Mouse (Mus musculus) gonadal fat pad, adult 2 months (tissue): ENCODE measurements around the gene Btnl10. TPM values are rescaled to one million over a fixed set of nuclear protein-coding genes. Genes with fewer than 3 reads are reported as not detected.

ENCODE experiments used
- DNase-seq: peaks from one replicate; pipeline ENCODE4 v3.0.0-alpha.2; 2012; ENCODE audit warnings: low read depth
- polyA plus RNA-seq: library from polyadenylated mRNA; depleted of rRNA; stranded (reverse); fragments of >200 nt; gene quantifications from 2 replicates; pipeline ENCODE4 v1.2.3, GENCODE M21; 2012; rRNA removed

Btnl10 gene
- 0.03 TPM in 1 of 2 replicates, not detected in the other for polyA plus RNA-seq

GRCm38 (mm10) chr11:58917745-58918366 is at the start of gene Btnl10:
TSS of gene Btnl10 (plus strand) at chr11:58917908.
- no peak for DNase-seq

DNA sequence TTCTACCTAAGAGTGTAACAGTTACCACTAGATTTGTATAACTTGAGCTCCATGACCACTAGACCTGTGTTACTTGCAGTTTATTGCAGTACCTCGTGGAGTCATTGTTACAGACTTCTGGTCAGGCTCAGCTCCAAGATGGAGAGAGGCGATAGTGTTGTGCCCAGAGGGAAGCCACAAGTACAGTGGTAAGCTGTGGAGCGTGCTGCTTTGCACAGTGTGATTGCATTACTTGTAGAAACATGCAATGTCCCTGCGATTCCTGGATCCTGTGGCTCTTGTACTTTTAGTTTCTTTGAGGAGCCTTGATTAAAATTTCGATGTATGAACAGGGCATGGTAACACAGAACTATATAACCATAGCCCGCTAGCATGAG is 49.8 kb upstream of the Btnl10 start:
- DNase-seq = peak; percentile 54

DNA sequence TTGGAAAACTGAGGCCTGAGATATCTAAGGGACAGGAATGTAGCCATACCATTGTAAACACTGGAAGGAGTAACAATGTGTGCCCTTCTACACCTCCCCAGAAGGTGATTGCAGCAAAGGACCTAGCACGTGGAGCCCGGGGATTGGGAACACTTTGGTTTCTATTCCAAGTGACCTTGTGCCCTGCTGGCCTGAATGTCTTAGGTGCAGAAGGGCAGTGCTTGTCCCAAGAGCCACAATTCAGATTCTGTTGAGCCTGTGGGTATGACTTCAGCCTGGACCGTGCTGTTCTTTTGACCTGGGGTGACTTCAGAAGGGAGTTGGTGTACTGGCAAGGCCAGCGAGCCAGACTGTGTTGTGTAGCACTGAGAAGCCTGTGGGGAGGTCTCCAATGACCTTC is 46.7 kb upstream of the Btnl10 start:
- no peak for DNase-seq

- DNase-seq = no peak
These were observed 34.0 kb upstream of the Btnl10 start for GRCm38 (mm10) chr11:58883756-58884155.

- no peak for DNase-seq
These were observed 27.2 kb upstream of the Btnl10 start for GRCm38 (mm10) chr11:58890511-58890910.

DNA sequence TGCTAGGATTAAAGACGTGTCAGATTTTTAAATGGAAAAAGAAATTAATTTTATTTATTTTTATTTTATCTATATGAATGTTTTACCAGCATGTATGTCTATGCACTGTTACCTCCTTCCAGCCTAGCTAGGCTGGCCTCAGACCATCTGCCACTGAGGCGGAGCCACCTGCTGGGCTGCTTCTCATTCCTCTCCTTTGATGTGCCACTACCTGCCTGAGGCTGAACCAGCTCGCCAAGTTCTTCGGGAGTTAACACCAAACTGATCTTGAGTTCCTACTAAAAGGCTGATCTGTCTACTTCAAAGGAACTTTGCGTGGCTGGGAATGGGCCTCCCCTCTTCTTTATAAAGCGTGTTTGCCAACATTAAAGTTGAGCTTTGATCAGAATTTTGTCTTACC is 23.3 kb upstream of the Btnl10 start:
- DNase-seq = no peak

DNA sequence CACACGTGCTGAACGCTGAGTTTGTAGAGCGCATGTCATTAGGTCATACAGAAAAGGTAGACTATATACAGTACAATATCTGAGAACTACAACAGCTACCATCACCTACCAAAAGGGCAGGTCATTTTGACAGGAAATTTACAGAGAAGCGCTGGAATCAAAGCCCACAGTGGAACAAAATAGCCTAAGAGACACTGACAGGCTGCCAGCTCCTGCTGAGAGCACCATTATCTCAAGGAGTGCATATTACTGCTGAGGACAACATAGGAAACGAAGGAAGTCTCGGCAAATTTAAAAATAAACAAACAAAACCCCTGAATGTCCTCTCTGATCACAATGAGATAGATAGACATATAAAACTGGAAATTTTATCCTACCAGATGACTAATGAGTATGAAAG is 20.2 kb upstream of the Btnl10 start:
- no peak for DNase-seq

GRCm38 (mm10) chr11:58901080-58901479 is 16.6 kb upstream of the Btnl10 start:
- DNase-seq = no peak

DNA sequence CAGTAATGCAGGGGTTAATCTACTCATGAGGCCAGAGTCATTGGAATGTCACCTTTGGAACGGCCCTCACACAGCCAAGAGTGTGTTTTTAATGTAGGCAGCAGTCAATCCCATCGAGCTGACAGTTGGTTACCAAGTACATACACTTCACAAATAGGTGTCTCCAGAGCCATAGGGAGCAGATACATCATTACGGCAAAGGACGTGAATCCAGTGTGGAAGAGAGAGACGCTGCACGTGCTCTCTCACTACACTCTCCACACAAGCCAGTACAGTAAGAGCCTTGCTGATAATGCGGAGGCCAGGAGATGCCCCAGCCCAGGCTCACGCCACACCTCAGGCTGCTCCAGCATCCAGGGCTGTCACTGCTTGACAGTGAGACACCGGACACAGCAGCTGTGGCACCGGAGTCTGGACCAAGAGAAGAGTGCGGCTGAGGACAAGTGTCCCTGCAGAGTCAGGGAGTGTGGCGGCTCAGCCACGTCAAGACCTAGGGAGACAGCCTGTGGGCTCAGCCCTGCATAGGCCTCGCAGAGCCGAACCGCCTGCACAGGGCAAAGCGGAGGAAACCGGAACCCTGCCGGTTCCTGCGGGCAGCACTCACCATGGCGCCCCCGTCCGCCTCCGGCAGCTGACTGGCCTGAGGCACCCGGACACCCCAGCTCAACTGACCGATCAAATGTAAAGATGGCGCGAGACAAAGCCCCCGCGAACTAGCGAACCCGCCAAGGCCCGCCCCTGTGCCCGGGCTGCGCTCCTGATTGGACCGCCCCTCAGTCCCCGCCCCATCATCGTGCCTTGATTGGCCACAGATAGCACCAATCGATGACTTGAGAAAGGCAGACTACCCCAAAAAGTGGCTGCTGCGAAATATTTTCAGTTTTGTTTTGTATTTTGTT is 13.9 kb upstream of the Btnl10 start, which contains the start of gene Zfp39:
Zfp39 (minus strand) TSS at position 715 of the 899 bp plus-strand sequence.
- DNase-seq = no peak

DNA sequence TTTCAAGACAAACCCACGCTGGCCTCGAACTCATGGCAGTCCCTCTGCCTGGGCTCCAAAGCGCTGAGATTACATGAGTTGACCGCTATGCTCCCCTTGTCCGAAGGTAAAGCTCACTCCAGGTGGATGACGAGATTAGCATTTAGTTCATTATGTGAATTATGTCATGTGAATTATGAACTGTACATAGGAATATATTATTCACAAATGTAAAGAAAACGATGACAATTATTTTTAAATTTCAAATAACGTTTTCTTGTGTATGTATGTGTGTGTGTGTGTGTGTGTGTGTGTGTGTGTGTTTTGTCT is 13.3 kb upstream of the Btnl10 start:
- DNase-seq = no peak

DNA sequence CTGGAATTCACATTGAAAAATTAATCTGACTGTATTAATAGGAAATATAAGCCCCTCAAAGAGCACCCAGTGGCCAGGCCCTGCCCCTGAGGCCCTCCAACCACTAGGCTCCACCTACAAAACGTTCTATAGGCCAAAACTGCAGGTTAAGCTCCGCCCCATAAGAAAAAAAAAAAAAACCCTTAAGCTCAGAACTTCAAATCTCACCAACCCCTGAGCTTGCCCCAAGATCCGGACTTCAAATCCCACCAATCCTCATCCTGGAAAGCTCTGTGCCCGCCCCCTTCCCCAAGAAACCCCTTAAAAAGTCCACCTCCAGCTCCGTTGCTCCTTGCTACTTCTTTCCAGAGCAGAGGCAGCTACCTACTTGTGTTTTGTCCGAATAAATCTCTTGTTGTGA is 12.9 kb upstream of the Btnl10 start:
- DNase-seq = no peak

DNA sequence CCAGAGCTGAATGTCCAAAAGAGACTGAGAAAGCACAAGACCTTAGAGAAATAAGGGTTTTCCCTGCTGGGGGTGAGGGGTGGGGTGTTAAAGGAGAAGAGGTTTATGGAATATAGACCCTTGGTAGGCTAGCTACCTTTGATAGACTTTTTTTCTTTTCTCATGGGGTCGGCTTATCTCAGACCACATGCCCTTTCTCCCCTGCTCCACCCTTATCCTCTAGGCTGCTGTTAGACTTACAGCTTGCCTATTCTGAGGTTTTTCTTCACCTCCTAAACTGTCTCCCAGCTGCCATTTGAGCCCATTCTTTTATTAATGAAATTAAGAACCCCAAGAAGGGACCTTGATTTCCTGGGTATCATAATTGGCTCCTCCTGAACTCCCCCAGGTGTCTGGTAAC is 3.9 kb upstream of the Btnl10 start:
- no peak for DNase-seq

DNA sequence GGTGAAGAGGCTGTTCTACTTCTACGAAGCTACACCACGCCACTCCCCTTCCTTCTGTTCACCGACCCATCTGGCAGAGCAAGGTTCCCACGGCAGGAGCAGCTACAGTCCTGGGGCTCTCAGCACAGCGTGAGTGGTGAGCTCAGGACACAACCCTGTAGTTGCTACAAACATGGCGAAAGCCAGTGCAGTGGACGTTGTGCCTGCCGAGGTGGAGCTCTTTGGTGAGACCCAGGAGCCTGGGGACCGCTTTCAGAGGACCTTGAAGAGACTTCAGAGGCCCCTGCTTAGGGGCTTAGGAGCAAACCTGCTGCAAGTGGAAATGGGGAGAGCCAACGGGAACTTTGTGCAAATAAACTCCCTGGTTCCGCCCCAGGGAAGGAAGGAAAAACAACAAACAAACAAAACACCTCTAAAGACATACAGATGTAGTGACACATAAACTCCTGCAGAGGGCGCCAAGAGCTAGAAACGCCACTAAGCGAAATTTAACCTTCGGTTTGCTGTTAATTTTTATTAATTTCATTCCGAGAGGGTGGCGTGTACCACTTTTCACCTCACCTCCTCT is 3.2 kb upstream of the Btnl10 start:
- no peak for DNase-seq

DNA sequence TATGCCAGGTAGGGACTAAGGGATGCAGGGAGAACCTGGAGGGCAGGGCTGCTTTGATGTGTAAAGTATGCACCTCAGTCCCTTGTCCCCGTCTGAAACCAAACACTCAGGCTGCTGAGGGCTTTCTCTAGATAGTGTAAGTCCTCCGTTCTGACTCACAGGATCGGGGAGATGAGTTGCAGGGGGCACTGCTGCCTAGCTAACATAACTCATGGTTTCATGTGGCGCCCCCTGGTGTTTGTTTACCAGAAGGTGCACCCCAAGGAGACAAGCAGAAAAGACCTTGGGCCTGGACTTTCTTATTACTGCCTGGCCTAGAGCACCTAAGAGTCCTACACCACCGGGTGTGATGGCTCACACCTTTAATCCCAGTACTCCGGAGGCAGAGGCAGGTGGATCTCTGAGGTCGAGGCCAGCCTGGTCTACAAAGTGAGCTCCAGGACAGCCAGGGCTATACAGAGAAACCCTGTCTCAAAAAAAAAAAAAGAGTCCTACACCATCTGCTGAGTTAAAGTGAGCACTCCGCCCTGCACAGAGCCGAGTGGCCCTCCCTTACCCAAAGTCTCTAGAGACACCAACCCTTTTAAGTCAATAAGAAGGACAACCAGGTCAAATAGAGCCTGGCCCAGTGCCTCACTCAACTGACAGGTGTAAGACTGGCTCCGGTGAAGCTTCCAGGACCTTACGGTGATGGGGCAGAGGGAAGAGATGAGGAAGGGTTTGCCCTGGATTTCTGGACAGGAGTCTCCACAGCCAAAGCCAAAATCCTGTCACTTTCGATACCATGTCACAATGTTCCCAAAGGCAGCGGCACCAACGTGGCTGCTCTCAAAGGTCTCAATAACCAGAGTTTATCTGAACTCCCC is 596 bp upstream of the Btnl10 start:
- no peak for DNase-seq

GRCm38 (mm10) chr11:58918759-58919158 is 1.1 kb downstream of the Btnl10 start:
- no peak for DNase-seq

DNA sequence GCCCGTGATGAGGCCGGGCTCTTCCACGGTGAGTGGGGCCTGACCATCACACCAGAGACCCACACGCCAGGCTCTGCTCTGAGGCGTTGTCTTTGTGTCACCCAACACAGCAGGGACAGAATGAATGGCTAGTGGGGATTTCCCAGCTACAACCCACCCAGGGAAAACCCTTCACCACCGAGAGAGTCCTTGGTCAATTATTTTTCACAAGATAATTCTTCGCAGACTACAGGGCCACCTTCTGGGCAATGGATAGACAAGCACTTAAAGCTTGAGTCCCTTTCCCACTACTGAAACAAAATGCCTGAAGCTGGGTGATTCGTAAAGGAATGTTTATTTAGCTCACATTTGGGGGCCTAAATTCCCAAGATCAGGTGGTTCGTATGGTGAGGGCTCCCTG is 4.7 kb downstream of the Btnl10 start:
- no peak for DNase-seq

GRCm38 (mm10) chr11:58926651-58927050 is 8.9 kb downstream of the Btnl10 start:
- DNase-seq = no peak

GRCm38 (mm10) chr11:58927053-58927452 is 9.3 kb downstream of the Btnl10 start:
- DNase-seq = no peak

DNA sequence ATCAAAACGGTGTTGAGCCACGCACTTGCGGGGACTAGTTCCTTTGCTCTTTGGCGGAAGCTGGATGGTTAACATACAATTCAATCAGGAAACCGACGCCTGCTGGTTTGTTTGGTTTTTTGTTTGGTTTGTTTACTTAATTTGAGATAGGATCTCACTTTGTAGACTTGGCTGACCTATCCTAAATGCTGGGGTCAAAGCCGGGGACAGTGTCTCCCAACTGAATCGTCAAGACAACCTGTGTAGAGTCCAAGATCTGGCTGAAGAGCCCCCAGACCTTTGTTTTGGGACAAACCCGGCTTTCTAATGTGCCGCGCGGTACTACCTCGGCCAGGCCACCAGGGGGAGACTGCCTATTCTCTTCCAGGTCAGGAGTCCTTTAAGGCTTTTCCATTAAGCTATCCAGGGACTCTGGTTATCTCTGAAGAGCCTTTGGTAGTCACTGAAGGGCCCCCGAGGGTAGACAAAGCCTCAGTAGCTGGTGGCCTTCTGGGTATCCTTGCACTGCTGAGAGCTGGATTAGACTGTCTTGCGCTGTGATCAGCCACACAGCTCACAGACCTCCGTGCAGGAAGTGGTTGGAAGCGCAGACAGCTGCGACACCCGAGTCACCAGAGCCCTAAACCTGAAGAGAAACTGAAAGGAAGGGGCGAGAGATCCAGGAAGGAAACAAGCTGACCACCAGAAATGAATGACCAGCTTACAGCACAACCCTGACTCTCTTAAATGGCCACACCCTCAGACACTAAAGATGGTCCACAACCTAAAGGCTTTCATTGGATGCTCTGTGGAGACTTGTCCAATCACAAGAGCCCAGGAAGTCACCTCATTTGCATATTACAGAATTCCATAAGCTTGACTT is 10.3 kb downstream of the Btnl10 start:
- DNase-seq = no peak

DNA sequence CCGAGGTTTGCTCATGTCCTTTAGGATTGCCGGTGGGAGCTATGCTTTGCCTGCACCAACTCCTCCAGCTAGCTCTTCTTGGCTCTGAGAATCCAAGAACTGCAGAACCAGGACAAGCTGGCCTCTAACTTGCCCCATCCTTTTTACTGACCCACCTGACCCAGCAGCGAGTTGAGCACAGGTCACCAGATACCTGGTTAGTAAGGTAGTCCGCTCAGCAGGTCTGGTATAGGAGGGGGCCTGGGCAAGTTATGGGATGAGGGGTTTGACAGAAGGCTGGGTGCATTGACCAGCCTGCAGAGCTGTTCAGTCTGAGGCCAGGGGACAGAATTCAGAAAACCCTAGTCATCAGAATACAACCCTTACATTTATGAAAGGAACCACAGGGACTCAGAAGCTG is 11.3 kb downstream of the Btnl10 start:
- no peak for DNase-seq

GRCm38 (mm10) chr11:58929641-58930040 is 11.9 kb downstream of the Btnl10 start:
- no peak for DNase-seq
